Mouse (Mus musculus) testis, adult 2 months (tissue): ENCODE measurements around the gene Rasa3. TPM values are rescaled to one million over a fixed set of nuclear protein-coding genes. Genes with fewer than 3 reads are reported as not detected.

ENCODE experiments used
- H3K27ac ChIP-seq: fragments of 200-500 bp; 2 replicates; pipeline ENCODE4 v1.5.1; 2012; ENCODE audit warnings: low read depth, low read length; ENCODE audit not compliant: control insufficient read depth, insufficient read depth
- H3K27me3 ChIP-seq: fragments of 200-500 bp; 2 replicates; pipeline ENCODE4 v1.6.1; 2012; ENCODE audit warnings: mild to moderate bottlenecking, low read length, moderate library complexity; ENCODE audit not compliant: control insufficient read depth, insufficient read depth
- H3K36me3 ChIP-seq: fragments of 200-500 bp; 2 replicates; pipeline ENCODE4 v1.6.1; 2012; ENCODE audit warnings: mild to moderate bottlenecking, low read length; ENCODE audit not compliant: control insufficient read depth, insufficient read depth
- H3K4me1 ChIP-seq: fragments of 200-500 bp; 2 replicates; pipeline ENCODE4 v1.6.1; 2012; ENCODE audit warnings: low read length; ENCODE audit not compliant: control insufficient read depth, insufficient read depth
- H3K4me3 ChIP-seq: fragments of 200-500 bp; 2 replicates; pipeline ENCODE4 v1.5.1; 2012; ENCODE audit warnings: low read depth, mild to moderate bottlenecking, low read length, moderate library complexity, mixed read lengths; ENCODE audit not compliant: control insufficient read depth
- CTCF ChIP-seq: fragments of 200-500 bp; IDR thresholded peaks from 2 replicates; pipeline ENCODE4 v1.5.1; 2012; ENCODE audit warnings: low read depth, mild to moderate bottlenecking, inconsistent platforms, low read length, moderate library complexity; ENCODE audit not compliant: control insufficient read depth, insufficient read depth, insufficient replicate concordance
- POLR2A ChIP-seq: fragments of 200-500 bp; IDR thresholded peaks from 2 replicates; pipeline ENCODE4 v1.6.1; 2012; ENCODE audit warnings: low read depth, mild to moderate bottlenecking, inconsistent platforms, low read length, moderate library complexity; ENCODE audit not compliant: control insufficient read depth
- polyA plus RNA-seq: library from polyadenylated mRNA; depleted of rRNA; stranded (reverse); fragments of >200 nt; gene quantifications from 2 replicates; pipeline ENCODE4 v1.2.3, GENCODE M21; 2012

Rasa3 gene
- polyA plus RNA-seq, 1 experiment, result 41.0 TPM

DNA sequence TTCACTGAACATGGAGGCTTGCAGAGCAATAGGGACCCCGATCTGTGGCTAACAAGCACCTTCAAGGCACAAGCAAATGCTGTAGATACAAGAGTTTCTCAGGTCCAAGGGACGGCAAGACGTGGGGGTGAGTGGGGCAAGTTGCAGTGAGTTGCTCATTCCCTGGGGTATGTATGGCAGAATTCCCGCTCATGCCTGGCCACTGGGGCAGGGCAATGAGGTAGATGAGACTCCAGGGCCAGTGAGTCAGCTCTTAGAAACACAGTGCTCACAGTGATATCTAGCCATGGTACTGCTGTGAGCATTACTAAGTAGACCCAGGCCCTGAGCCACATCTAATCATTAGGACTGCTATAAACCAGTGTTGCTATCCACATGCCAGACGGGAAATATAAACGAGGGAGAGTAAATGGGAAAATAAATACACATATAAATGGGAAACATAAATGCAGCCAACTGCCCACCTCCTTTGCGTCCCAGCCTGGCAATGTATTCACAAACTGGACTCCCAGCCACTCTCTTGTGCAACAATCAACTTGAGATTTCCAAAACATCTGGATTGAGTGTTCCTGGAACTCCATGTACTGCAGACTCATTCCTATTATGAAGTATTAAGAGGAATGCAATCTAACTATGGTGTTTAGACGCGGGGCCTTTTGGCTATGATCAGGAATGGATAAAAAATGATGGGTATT is 57.0 kb downstream of the Rasa3 start:
- Histone ChIP-seq H3K4me1 (peaks cover 6% of the 10 kb centered on the region), H3K36me3 (no peaks in the 10 kb centered on the region), H3K27ac (peak overlapping the region; percentile 16; the same call in 1 of the 2 replicates), H3K4me3 (no peak overlapping the region), H3K27me3 (no peaks in the 10 kb centered on the region)
- TF ChIP-seq POLR2A (no peak), CTCF (no peak)

GRCm38 (mm10) chr8:13616831-13617505 is 60.4 kb downstream of the Rasa3 start:
- no peaks in the 10 kb centered on the region for H3K36me3 ChIP-seq
- no peaks in the 10 kb centered on the region; the same call in 1 of the 2 replicates for H3K4me1 ChIP-seq
- no peak overlapping the region for H3K27ac ChIP-seq
- H3K27me3 ChIP-seq, result no peaks in the 10 kb centered on the region
- TF ChIP-seq POLR2A (no peak), CTCF (no peak)
- no peak overlapping the region for H3K4me3 ChIP-seq

DNA sequence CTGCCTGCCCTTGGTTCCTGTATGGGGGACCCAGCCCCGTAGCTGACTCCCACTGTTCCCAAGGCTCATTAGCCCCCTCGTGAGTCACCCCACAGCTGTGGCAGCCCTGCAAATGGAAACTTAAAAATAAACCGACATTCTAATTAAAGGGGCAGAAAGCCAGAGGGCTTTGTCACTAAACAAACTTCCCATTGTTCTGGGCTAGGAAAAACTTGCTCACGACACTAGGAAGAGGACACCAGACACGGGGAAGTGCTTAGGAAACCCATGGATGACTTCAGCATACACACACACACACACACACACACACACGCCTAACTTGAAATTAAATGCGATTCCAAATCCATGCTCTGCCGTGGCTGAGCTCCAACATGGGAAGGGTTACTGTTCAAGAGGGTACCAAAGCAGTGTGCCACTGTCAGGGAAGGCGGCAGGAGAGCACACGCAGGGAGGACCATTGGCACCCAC is 62.4 kb downstream of the Rasa3 start:
- H3K27me3 ChIP-seq, result no peaks in the 10 kb centered on the region
- no peak for TF ChIP-seq CTCF
- no peak for TF ChIP-seq POLR2A
- H3K27ac ChIP-seq, result no peak overlapping the region
- no peak overlapping the region for H3K4me3 ChIP-seq
- H3K4me1 ChIP-seq, result no peaks in the 10 kb centered on the region
- no peaks in the 10 kb centered on the region for H3K36me3 ChIP-seq

- TF ChIP-seq CTCF (no peak), POLR2A (no peak)
- Histone ChIP-seq H3K4me1 (no peaks in the 10 kb centered on the region), H3K36me3 (no peaks in the 10 kb centered on the region), H3K27me3 (no peaks in the 10 kb centered on the region), H3K4me3 (no peak overlapping the region), H3K27ac (no peak overlapping the region)
Measured at GRCm38 (mm10) chr8:13614136-13614535, 63.3 kb downstream of the Rasa3 start.

DNA sequence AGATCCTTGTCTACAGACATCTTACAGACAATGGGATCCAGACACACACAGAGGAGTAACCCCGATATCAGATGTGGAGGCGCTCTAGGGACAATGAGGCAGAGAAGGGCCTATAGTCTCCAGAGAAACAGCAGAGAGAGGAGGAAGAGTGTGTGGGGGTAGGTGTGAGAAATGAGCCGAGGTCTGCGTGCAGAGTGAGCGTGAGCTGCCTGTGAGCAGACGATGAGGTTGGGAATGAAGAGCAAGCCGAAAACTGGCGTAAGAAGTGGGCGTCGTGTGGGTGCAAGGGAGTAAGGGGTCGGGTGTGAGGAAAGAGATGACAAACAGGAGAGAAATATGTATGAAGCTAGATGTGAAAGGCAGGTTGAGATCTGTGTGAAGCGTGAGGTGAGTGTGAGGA is 65.7 kb downstream of the Rasa3 start:
- Histone ChIP-seq H3K4me3 (no peak overlapping the region), H3K4me1 (peaks cover 2% of the 10 kb centered on the region), H3K27ac (no peak overlapping the region), H3K27me3 (no peaks in the 10 kb centered on the region), H3K36me3 (no peaks in the 10 kb centered on the region)
- TF ChIP-seq POLR2A, result no peak
- no peak for TF ChIP-seq CTCF

DNA sequence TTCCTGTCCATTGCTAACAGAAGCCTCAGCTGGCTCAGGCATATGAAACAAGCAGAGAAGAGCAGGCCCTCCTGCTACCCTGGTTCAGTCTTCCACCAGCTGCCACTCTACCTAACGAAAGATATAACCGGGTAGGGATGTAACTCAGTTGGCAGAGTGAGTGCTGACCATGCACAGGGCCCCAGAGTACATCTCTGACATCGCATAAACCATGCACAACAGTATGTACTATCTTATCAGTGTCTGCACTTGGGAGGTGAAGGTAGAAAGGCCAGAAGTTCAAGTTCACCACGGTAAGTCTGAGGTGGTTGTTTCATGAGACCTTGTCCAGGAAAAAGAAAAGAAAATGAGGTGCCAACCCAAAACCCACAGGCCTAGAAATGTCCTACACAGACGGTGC is 67.4 kb downstream of the Rasa3 start:
- TF ChIP-seq POLR2A (no peak), CTCF (no peak)
- Histone ChIP-seq H3K27me3 (no peaks in the 10 kb centered on the region), H3K27ac (no peak overlapping the region), H3K4me3 (no peak overlapping the region), H3K36me3 (no peaks in the 10 kb centered on the region), H3K4me1 (peaks cover 2% of the 10 kb centered on the region)

- Histone ChIP-seq H3K27ac (no peak overlapping the region), H3K4me3 (no peak overlapping the region), H3K36me3 (no peaks in the 10 kb centered on the region), H3K27me3 (no peaks in the 10 kb centered on the region), H3K4me1 (peaks cover 2% of the 10 kb centered on the region)
- TF ChIP-seq POLR2A (no peak), CTCF (no peak)
Measured at GRCm38 (mm10) chr8:13608946-13609345, 68.5 kb downstream of the Rasa3 start.
